Mouse (Mus musculus): ENCODE measurements around the gene Olfr1555-ps1.
"Not testable (repeated sequence)": the region's sequence is repeated elsewhere in the genome, so short reads cannot be mapped to it uniquely, and the experiment has no call there.

Olfr1555-ps1 gene

GRCm38 (mm10) chr19:12170062-12170599 lies at the start of gene Olfr1555-ps1:
Olfr1555-ps1 (minus strand) TSS chr19:12170112.
- not testable (repeated sequence) for DNase-seq (ENCODE audit: low spot score in 2 of 2)

GRCm38 (mm10) chr19:12200334-12200733 lies 30.4 kb upstream of the Olfr1555-ps1 start, which contains the start of gene Olfr1431:
Olfr1431 (plus strand) TSS chr19:12200634.
- DNase-seq (ENCODE audit: low spot score in 2 of 2): no peak

GRCm38 (mm10) chr19:12199076-12199475 lies 29.2 kb upstream of the Olfr1555-ps1 start:
- DNase-seq (ENCODE audit: low spot score in 2 of 2): not testable (repeated sequence)

GRCm38 (mm10) chr19:12175431-12175830 lies 5.5 kb upstream of the Olfr1555-ps1 start:
- not testable (repeated sequence) for DNase-seq (ENCODE audit: low spot score in 2 of 2)

- no peak for DNase-seq (ENCODE audit: low spot score in 2 of 2)
These were observed 24.5 kb downstream of the Olfr1555-ps1 start for GRCm38 (mm10) chr19:12145452-12145851.

DNA sequence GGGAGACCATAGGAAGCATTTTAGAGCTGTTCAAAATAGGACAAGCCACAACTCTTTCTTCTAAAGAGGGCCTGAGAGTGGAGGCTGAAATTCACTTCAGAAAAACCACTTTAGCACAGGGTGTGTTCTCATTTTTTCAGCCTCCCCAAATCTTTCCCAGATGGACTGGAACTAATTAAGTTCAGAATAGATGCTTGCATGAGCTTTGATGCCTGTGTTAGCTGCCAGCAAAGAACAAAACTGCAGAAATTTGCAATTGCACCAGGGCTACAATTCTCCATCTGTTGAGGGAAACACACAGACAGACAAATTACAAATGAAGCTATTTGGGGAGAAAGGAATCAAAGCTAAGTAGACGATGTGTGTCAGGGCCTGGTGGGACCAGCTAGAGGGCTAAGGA lies 26.6 kb downstream of the Olfr1555-ps1 start:
- no peak for DNase-seq (ENCODE audit: low spot score in 2 of 2)

GRCm38 (mm10) chr19:12134289-12134688 lies 35.6 kb downstream of the Olfr1555-ps1 start:
- DNase-seq (ENCODE audit: low spot score in 2 of 2): no peak

DNA sequence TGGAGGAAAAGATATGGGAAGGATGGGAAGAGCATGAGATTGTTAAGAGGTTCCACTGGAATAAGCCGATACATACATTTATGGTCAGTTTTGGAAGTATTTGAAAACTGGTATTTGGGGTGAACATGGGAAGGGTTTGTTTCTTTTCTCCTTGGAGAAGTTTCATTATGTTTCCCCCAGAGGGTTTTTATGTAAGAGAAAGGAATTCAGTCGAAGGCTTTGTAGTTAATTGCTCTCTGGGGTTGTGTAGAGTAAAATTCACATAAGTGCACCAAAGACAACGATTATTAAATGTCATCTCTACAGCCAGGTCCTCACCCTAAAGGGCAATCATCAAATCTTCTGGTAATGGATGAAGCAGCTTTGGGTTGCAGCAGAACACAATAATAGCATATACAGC lies 46.8 kb downstream of the Olfr1555-ps1 start, which contains the start of gene Olfr76:
Gene Olfr76 (minus strand): TSS at position 101 of the 400 bp plus-strand sequence.
- DNase-seq (ENCODE audit: low spot score in 2 of 2): no peak

- DNase-seq (ENCODE audit: low spot score in 2 of 2): no peak
These were observed 53.4 kb downstream of the Olfr1555-ps1 start for GRCm38 (mm10) chr19:12116464-12116863.

GRCm38 (mm10) chr19:12115797-12116196 lies 54.1 kb downstream of the Olfr1555-ps1 start, which contains the start of gene Olfr1428:
Olfr1428 (minus strand) TSS chr19:12115897.
- no peak for DNase-seq (ENCODE audit: low spot score in 2 of 2)

All from spleen, postnatal 36 days (tissue).